Mouse (Mus musculus): ENCODE results near the gene Olfr1312.
"Not testable (repeated sequence)": the region's sequence is repeated elsewhere in the genome, so short reads cannot be mapped to it uniquely, and the experiment has no call there.

Olfr1312 gene

GRCm38 (mm10) chr2:112050138-112050537 is at the start of gene Olfr1312:
Gene Olfr1312, minus strand, starts transcription at chr2:112050238.
- DNase-seq: no peak

- no peak for DNase-seq
These were observed 46.6 kb upstream of the Olfr1312 start, which contains the start of gene Olfr1314 for GRCm38 (mm10) chr2:112096681-112097080. Gene Olfr1314, minus strand, starts transcription at chr2:112096781.

DNA sequence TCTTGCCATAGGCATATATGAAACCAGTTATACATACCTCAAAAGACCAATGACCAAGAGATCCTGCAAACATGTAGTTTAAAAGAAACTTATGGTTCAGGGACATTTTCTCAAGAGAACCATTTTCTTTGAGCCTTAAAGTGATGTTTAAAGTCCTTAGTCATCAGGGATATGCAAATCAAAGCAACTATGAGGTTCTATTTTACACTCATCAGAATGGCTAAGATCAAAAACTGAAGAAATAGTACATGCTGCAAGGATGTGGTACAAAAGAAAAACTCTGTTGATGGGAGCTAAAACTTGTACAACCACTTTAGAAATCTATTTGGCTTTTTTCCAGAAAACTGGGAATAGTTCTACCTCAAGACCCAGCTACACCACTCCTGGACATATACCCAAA is 27.7 kb upstream of the Olfr1312 start, which contains the start of gene Olfr1313:
Gene Olfr1313, minus strand, starts transcription at position 101 of the 400 bp plus-strand sequence.
- no peak for DNase-seq

- DNase-seq: not testable (repeated sequence)
These were observed 23.1 kb downstream of the Olfr1312 start for GRCm38 (mm10) chr2:112026971-112027370.

GRCm38 (mm10) chr2:112024312-112024711 is 25.7 kb downstream of the Olfr1312 start, which contains the start of gene Olfr1311:
Gene Olfr1311, minus strand, starts transcription at chr2:112024412.
- DNase-seq: no peak

DNA sequence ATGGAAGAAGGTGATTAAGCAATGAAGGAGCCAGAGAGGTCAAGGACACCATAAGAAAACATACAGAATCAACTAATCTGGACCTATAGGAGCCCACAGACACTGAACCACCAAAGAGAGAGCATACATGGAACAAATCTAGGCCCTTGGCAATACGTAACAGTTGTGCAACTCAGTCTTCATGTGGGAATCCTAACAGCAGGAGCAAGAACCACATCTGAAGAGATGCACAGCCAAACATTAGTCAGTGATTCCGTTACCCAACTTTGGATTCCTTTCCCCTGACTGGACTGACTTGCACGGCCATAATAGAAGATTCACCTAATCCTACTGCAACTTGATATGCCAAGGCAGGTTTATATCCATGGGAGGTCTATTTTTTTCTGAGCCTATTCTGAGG is 35.1 kb downstream of the Olfr1312 start:
- DNase-seq: no peak

DNA sequence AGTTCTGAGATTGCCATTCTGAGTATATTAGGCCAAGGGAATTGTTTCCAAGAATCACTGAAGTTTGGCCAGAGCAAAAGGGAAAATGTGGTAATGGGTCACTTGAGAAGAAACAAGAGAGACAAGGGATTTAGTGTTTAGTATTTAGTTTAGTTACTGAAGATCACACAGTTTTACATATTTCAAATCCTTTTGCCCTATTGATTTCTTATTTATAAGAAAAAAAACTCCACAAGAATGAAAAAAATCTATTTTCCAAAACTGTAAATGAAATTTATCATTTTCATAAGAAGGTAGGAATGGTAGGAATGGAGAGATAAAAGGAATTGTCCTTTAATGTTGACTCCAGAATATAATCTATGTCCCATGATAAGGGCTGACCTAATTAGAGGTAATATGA is 37.4 kb downstream of the Olfr1312 start, which contains the start of gene Olfr1310:
Gene Olfr1310, minus strand, starts transcription at position 101 of the 400 bp plus-strand sequence.
- no peak for DNase-seq

DNA sequence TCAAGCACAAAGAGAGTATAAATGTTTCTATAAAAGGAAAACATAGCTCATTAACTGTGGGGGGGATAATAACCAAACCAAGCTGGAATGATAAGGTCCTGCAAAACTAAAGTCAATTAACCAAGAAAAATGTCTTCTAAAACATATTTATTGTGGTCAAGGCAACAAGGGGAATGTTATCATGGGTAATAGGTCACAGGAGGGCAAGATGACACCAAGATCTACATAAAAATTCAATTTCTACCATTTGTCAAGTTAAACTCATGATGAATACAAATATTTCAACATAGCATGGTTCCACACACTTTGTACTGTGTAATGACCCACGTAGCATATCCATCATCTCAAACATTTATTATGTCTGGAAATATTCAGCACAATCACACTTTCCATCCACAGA is 59.9 kb downstream of the Olfr1312 start, which contains the start of gene Olfr1309:
Gene Olfr1309, minus strand, starts transcription at position 101 of the 400 bp plus-strand sequence.
- no peak for DNase-seq
